Mouse (Mus musculus): Measurements from ENCODE around the gene Gm10490. TPM values are rescaled to one million over a fixed set of nuclear protein-coding genes. Genes with fewer than 3 reads are reported as not detected.
"Not testable (repeated sequence)": the region's sequence is repeated elsewhere in the genome, so short reads cannot be mapped to it uniquely, and the experiment has no call there.

Gene Gm10490
- polyA plus RNA-seq, 1 experiment from 2014 or later = not detected

- H3K27ac ChIP-seq (replicated peaks) = peak within 1 kb of the TSS; percentile 87
- 0 out of 2 replicates have a peak within 1 kb of the TSS, but pooled peaks have one; percentile 12 for H3K9ac ChIP-seq
- 0 out of 2 replicates have a peak, but pooled peaks cover 5% of the 10 kb centered on the region for H3K4me1 ChIP-seq
- no peaks in the 10 kb centered on the region for H3K36me3 ChIP-seq
- no peaks in the 10 kb centered on the region for H3K27me3 ChIP-seq
- peak within 1 kb of the TSS; percentile 59 for H3K4me3 ChIP-seq (replicated peaks)
- WGBS = 16% methylated on average over 49 of the region's 49 CpGs
- peak within 1 kb of the TSS; percentile 54 for H3K4me2 ChIP-seq (replicated peaks)
- peak; percentile 90 for ATAC-seq (ENCODE audit: insufficient number of reproducible peaks, low FRiP score, low TSS enrichment, low read depth)
- no peaks in the 10 kb centered on the region for H3K9me3 ChIP-seq (replicated peaks)
Measured at GRCm38 (mm10) chrX:7883841-7884567, 25.3 kb upstream of the Gm10490 start, which contains the start of gene Slc35a2. TSS of gene Slc35a2 (plus strand) at chrX:7884028.

GRCm38 (mm10) chrX:7898211-7898610 lies 11.1 kb upstream of the Gm10490 start:
- peak overlapping the region; percentile 59 for H3K4me3 ChIP-seq (replicated peaks)
- peak overlapping the region; percentile 49 for H3K4me2 ChIP-seq (replicated peaks)
- H3K36me3 ChIP-seq = peaks cover 17% of the 10 kb centered on the region; the same call in 1 of the 2 replicates
- no peaks in the 10 kb centered on the region for H3K27me3 ChIP-seq
- no peaks in the 10 kb centered on the region for H3K9me3 ChIP-seq (replicated peaks)
- 23% methylated on average over 13 of the region's 13 CpGs for WGBS
- ATAC-seq (ENCODE audit: insufficient number of reproducible peaks, low FRiP score, low TSS enrichment, low read depth) = no peak
- no peak overlapping the region for H3K9ac ChIP-seq
- H3K27ac ChIP-seq (replicated peaks) = peak overlapping the region; percentile 88; the same call in 1 of the 2 replicates
- no peaks in the 10 kb centered on the region for H3K4me1 ChIP-seq

GRCm38 (mm10) chrX:7898880-7899874 lies 10.2 kb upstream of the Gm10490 start, which contains the start of the genes Pqbp1 and Timm17b:
TSS of gene Pqbp1 (minus strand) at chrX:7899269.
TSS of gene Timm17b (plus strand) at chrX:7899357.
- Histone ChIP-seq H3K4me3 (replicated peaks) (peak within 1 kb of the TSS; percentile 59), H3K9ac (peak within 1 kb of the TSS; percentile 33), H3K27ac (replicated peaks) (peak within 1 kb of the TSS; percentile 88), H3K9me3 (replicated peaks) (no peaks in the 10 kb centered on the region), H3K27me3 (no peaks in the 10 kb centered on the region), H3K36me3 (peaks cover 15% of the 10 kb centered on the region; the same call in 1 of the 2 replicates), H3K4me1 (no peaks in the 10 kb centered on the region), H3K4me2 (replicated peaks) (peak within 1 kb of the TSS; percentile 49)
- WGBS = 20% methylated on average over 62 of the region's 62 CpGs
- peak; percentile 98 for ATAC-seq (ENCODE audit: insufficient number of reproducible peaks, low FRiP score, low TSS enrichment, low read depth)

GRCm38 (mm10) chrX:7904441-7904840 lies 4.9 kb upstream of the Gm10490 start:
- Histone ChIP-seq H3K9me3 (replicated peaks) (no peaks in the 10 kb centered on the region), H3K27me3 (no peaks in the 10 kb centered on the region), H3K27ac (replicated peaks) (no peak overlapping the region), H3K36me3 (peaks cover 4% of the 10 kb centered on the region; the same call in 1 of the 2 replicates), H3K9ac (no peak overlapping the region), H3K4me2 (replicated peaks) (no peak overlapping the region), H3K4me3 (replicated peaks) (no peak overlapping the region), H3K4me1 (no peaks in the 10 kb centered on the region)
- 92% methylated on average over 5 of the region's 5 CpGs for WGBS
- no peak for ATAC-seq (ENCODE audit: insufficient number of reproducible peaks, low FRiP score, low TSS enrichment, low read depth)

GRCm38 (mm10) chrX:7907735-7908134 lies 1.6 kb upstream of the Gm10490 start, which contains the start of gene Gm10491:
TSS of gene Gm10491 (minus strand) at chrX:7907835.
- Histone ChIP-seq H3K9ac (no peak within 1 kb of the TSS), H3K27ac (replicated peaks) (no peak within 1 kb of the TSS), H3K4me1 (no peaks in the 10 kb centered on the region), H3K9me3 (replicated peaks) (no peaks in the 10 kb centered on the region), H3K36me3 (peaks cover 4% of the 10 kb centered on the region; the same call in 1 of the 2 replicates), H3K4me3 (replicated peaks) (no peak within 1 kb of the TSS), H3K4me2 (replicated peaks) (no peak within 1 kb of the TSS), H3K27me3 (no peaks in the 10 kb centered on the region)
- WGBS = 78% methylated on average over 5 of the region's 5 CpGs
- no peak for ATAC-seq (ENCODE audit: insufficient number of reproducible peaks, low FRiP score, low TSS enrichment, low read depth)

GRCm38 (mm10) chrX:7910473-7910872 lies 1.1 kb downstream of the Gm10490 start:
- Histone ChIP-seq H3K27ac (replicated peaks) (no peak overlapping the region), H3K36me3 (peaks cover 4% of the 10 kb centered on the region; the same call in 1 of the 2 replicates), H3K4me2 (replicated peaks) (no peak overlapping the region), H3K27me3 (no peaks in the 10 kb centered on the region), H3K9me3 (replicated peaks) (no peaks in the 10 kb centered on the region), H3K4me1 (no peaks in the 10 kb centered on the region), H3K9ac (no peak overlapping the region), H3K4me3 (replicated peaks) (no peak overlapping the region)
- no peak for ATAC-seq (ENCODE audit: insufficient number of reproducible peaks, low FRiP score, low TSS enrichment, low read depth)
- 46% methylated on average over 6 of the region's 6 CpGs for WGBS

GRCm38 (mm10) chrX:7915669-7916068 lies 6.3 kb downstream of the Gm10490 start:
- H3K36me3 ChIP-seq; H3K4me3 ChIP-seq (replicated peaks); ATAC-seq (ENCODE audit: insufficient number of reproducible peaks, low FRiP score, low TSS enrichment, low read depth); H3K27ac ChIP-seq (replicated peaks); H3K4me1 ChIP-seq; H3K4me2 ChIP-seq (replicated peaks); H3K9me3 ChIP-seq (replicated peaks); H3K9ac ChIP-seq: not testable (repeated sequence)
- WGBS = 22% methylated on average over 3 of the region's 3 CpGs
- peaks cover 13% of the 10 kb centered on the region for H3K27me3 ChIP-seq

GRCm38 (mm10) chrX:7917960-7918359 lies 8.6 kb downstream of the Gm10490 start:
- H3K9me3 ChIP-seq (replicated peaks); H3K4me1 ChIP-seq; H3K4me2 ChIP-seq (replicated peaks); ATAC-seq (ENCODE audit: insufficient number of reproducible peaks, low FRiP score, low TSS enrichment, low read depth); H3K9ac ChIP-seq; H3K4me3 ChIP-seq (replicated peaks); H3K36me3 ChIP-seq; H3K27ac ChIP-seq (replicated peaks): not testable (repeated sequence)
- WGBS = 72% methylated on average over 6 of the region's 6 CpGs
- peaks cover 34% of the 10 kb centered on the region for H3K27me3 ChIP-seq

GRCm38 (mm10) chrX:7919601-7920383 lies 10.4 kb downstream of the Gm10490 start, which contains the start of gene Pcsk1n:
TSS of gene Pcsk1n (plus strand) at chrX:7919822.
- WGBS = 19% methylated on average over 31 of the region's 40 CpGs
- ATAC-seq (ENCODE audit: insufficient number of reproducible peaks, low FRiP score, low TSS enrichment, low read depth) = no peak
- Histone ChIP-seq H3K4me3 (replicated peaks) (peak within 1 kb of the TSS; percentile 22), H3K9ac (no peak within 1 kb of the TSS), H3K4me2 (replicated peaks) (peak within 1 kb of the TSS; percentile 38), H3K27me3 (peaks cover 50% of the 10 kb centered on the region), H3K27ac (replicated peaks) (no peak within 1 kb of the TSS), H3K4me1 (peaks cover 8% of the 10 kb centered on the region), H3K9me3 (replicated peaks) (no peaks in the 10 kb centered on the region), H3K36me3 (no peaks in the 10 kb centered on the region)

GRCm38 (mm10) chrX:7922032-7922431 lies 12.7 kb downstream of the Gm10490 start:
- Histone ChIP-seq H3K4me2 (replicated peaks) (peak overlapping the region; percentile 41), H3K4me1 (peaks cover 8% of the 10 kb centered on the region), H3K27ac (replicated peaks) (no peak overlapping the region), H3K27me3 (peaks cover 65% of the 10 kb centered on the region), H3K9me3 (replicated peaks) (no peaks in the 10 kb centered on the region), H3K4me3 (replicated peaks) (peak overlapping the region; percentile 31), H3K36me3 (no peaks in the 10 kb centered on the region), H3K9ac (no peak overlapping the region)
- no peak; the same call in 1 of the 2 replicates for ATAC-seq (ENCODE audit: insufficient number of reproducible peaks, low FRiP score, low TSS enrichment, low read depth)
- 10% methylated on average over 42 of the region's 48 CpGs for WGBS

Measured in embryonic facial prominence, embryonic 15.5 days (tissue).